Mouse (Mus musculus): ENCODE data around the gene Tcf7l1.

- no peak for TF ChIP-seq CTCF (IDR thresholded peaks at IDR 0.05; ENCODE audit: control insufficient read depth, insufficient read depth, low read length)
- no peak for TF ChIP-seq POLR2A (IDR thresholded peaks at IDR 0.05; ENCODE audit: borderline replicate concordance, control insufficient read depth, low read depth, low read length)
These were observed 94.3 kb downstream of the Tcf7l1 start for GRCm38 (mm10) chr6:72694791-72695204.

All from bone marrow, adult 2 months (tissue).